Mouse (Mus musculus) duodenum, adult 2 months (tissue): ENCODE data around the gene Sh3bgrl3. TPM values are rescaled to one million over a fixed set of nuclear protein-coding genes. Genes with fewer than 3 reads are reported as not detected.

ENCODE experiments used
- polyA plus RNA-seq: library from polyadenylated mRNA; depleted of rRNA; stranded (reverse); fragments of >200 nt; gene quantifications from 2 replicates; pipeline ENCODE4 v1.2.3, GENCODE M21; 2012; ENCODE audit warnings: low replicate concordance; rRNA removed

Gene Sh3bgrl3
- 516 and 587 TPM in 2 replicates for polyA plus RNA-seq

GRCm38 (mm10) chr4:134128221-134128982 is at the start of gene Sh3bgrl3:
Gene Sh3bgrl3 (minus strand): TSS chr4:134128789.

GRCm38 (mm10) chr4:134101979-134102741 is 26.4 kb downstream of the Sh3bgrl3 start, which contains the start of gene Ubxn11:
Gene Ubxn11 (plus strand): TSS chr4:134102570.

GRCm38 (mm10) chr4:134094923-134095547 is 33.6 kb downstream of the Sh3bgrl3 start, which contains the start of gene Cd52:
Gene Cd52 (minus strand): TSS chr4:134095082.

Other genes with a start within 250 kb of the Sh3bgrl3 start
- 164 and 213 TPM in 2 replicates for gene Rps6ka1, start 241.0 kb downstream of the Sh3bgrl3 start, polyA plus RNA-seq
- 3.0 and 3.3 TPM in 2 replicates for gene Hmgn2, start 160.1 kb downstream of the Sh3bgrl3 start, polyA plus RNA-seq
- 12.7 and 13.7 TPM in 2 replicates for gene Dhdds, start 127.9 kb downstream of the Sh3bgrl3 start, polyA plus RNA-seq
- not detected in 2 replicates for gene Lin28a, start 109.9 kb downstream of the Sh3bgrl3 start, polyA plus RNA-seq
- 0.36 and 0.60 TPM in 2 replicates for gene Zfp683, start 75.0 kb downstream of the Sh3bgrl3 start, polyA plus RNA-seq
- 40.9 and 73.8 TPM in 2 replicates for gene Crybg2, start 68.0 kb downstream of the Sh3bgrl3 start, polyA plus RNA-seq
- 25.1 and 27.9 TPM in 2 replicates for gene Cd52, start 33.7 kb downstream of the Sh3bgrl3 start, polyA plus RNA-seq
- 3.1 and 8.2 TPM in 2 replicates for gene Ubxn11, start 26.2 kb downstream of the Sh3bgrl3 start, polyA plus RNA-seq
- 16.8 and 19.5 TPM in 2 replicates for gene Cep85, start 58.3 kb upstream of the Sh3bgrl3 start, polyA plus RNA-seq
- gene Gm7534, start 74.2 kb upstream of the Sh3bgrl3 start, polyA plus RNA-seq = not detected in 2 replicates
- 0.39 and 0.69 TPM in 2 replicates for gene Catsper4, start 98.6 kb upstream of the Sh3bgrl3 start, polyA plus RNA-seq
- gene Cnksr1, start 109.6 kb upstream of the Sh3bgrl3 start, polyA plus RNA-seq = 19.5 and 29.0 TPM in 2 replicates
- gene E130218I03Rik, start 114.9 kb upstream of the Sh3bgrl3 start, polyA plus RNA-seq = not detected in 2 replicates
- 7.0 TPM in 2 replicates for gene Zfp593, start 116.8 kb upstream of the Sh3bgrl3 start, polyA plus RNA-seq
- not detected in 2 replicates for gene Gm30191, start 118.1 kb upstream of the Sh3bgrl3 start, polyA plus RNA-seq
- gene Grrp1, start 125.3 kb upstream of the Sh3bgrl3 start, polyA plus RNA-seq = 10.0 and 24.9 TPM in 2 replicates
- 1.0 and 1.3 TPM in 2 replicates for gene Pdik1l, start 159.1 kb upstream of the Sh3bgrl3 start, polyA plus RNA-seq
- gene Trim63, start 186.3 kb upstream of the Sh3bgrl3 start, polyA plus RNA-seq = 0.14 and 0.34 TPM in 2 replicates
- 25.2 and 83.4 TPM in 2 replicates for gene Slc30a2, start 214.4 kb upstream of the Sh3bgrl3 start, polyA plus RNA-seq